Mouse (Mus musculus) brain, embryonic 14.5 days (tissue): ENCODE data around the gene Creg2.

Experiments
- CTCF ChIP-seq: fragments of 200-500 bp; IDR thresholded peaks from 2 replicates; pipeline ENCODE4 v1.5.1; 2012; ENCODE audit warnings: inconsistent platforms, mild to moderate bottlenecking, moderate library complexity, borderline replicate concordance; ENCODE audit not compliant: insufficient read depth, insufficient read length; ENCODE audit errors: extremely low read depth
- POLR2A ChIP-seq: fragments of 200-500 bp; IDR thresholded peaks from 2 replicates; pipeline ENCODE4 v1.6.1; 2012; ENCODE audit warnings: mild to moderate bottlenecking, inconsistent platforms, borderline replicate concordance; ENCODE audit not compliant: poor library complexity, insufficient read depth, insufficient read length, severe bottlenecking; ENCODE audit errors: extremely low read depth

GRCm38 (mm10) chr1:39618524-39618923 lies 32.8 kb downstream of the Creg2 start:
- TF ChIP-seq CTCF (no peak), POLR2A (no peak)
